Comparison of ENCODE assay signal across 8 mouse cellular contexts in the genomic region with DNA sequence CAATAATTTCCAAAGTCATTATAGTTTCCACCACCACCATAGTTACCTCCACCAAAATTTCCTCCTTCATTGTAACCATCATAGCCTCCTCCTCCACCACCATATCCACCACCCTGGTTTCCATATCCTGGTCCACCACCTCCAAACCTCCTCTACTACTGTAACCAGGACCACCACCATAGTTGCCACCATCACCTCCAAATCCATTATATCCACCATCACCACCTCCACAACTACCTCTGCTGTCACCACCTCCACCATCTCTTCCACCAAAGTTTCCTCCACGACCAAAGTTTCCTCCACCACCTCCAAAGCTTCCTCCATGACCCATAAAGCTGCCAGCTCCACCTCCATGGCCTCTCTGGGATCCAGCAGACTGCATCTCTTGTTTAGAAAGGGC. TPM values are rescaled to one million over a fixed set of nuclear protein-coding genes. Genes with fewer than 3 reads are reported as not detected.
DNase-seq lines count a peak whose midpoint lies in the region; ATAC-seq and TF ChIP-seq lines count a peak whose summit lies in the region.
"Not testable (repeated sequence)": the region's sequence is repeated elsewhere in the genome, so short reads cannot be mapped to it uniquely, and the experiment has no call there.

A gene (minus strand): TSS at position 101 of the 400 bp plus-strand sequence.

- not testable (repeated sequence) for H3K36me3 ChIP-seq in embryonic facial prominence, embryonic 10.5 days (replicated peaks); heart, embryonic 16.5 days (ENCODE audit: control insufficient read depth, insufficient read depth); intestine, embryonic 14.5 days (ENCODE audit: control insufficient read depth, insufficient read depth, low read length); stomach, embryonic 15.5 days

- POLR2A ChIA-PET in Patski (lab: Charles Lee), result not testable (repeated sequence)

- H3K27ac ChIP-seq in embryonic facial prominence, embryonic 10.5 days (replicated peaks); heart, embryonic 16.5 days (ENCODE audit: low read length); intestine, embryonic 14.5 days (ENCODE audit: low read depth); stomach, embryonic 15.5 days: not testable (repeated sequence)

- not testable (repeated sequence) for DNase-seq in Patski (ENCODE audit: low read depth, low spot score); embryonic facial prominence, embryonic 10.5 days (ENCODE audit: low spot score); gastrocnemius, adult 18-20 months (ENCODE audit: low spot score); intestine, embryonic 14.5 days (ENCODE audit: low spot score); left cerebral cortex, postnatal 25 days (ENCODE audit: low spot score in 2 of 2)

- not testable (repeated sequence) for TF ChIP-seq CTCF in Patski (IDR thresholded peaks at IDR 0.05)

- not testable (repeated sequence) for H3K4me3 ChIP-seq in embryonic facial prominence, embryonic 10.5 days; heart, embryonic 16.5 days (ENCODE audit: low read length); intestine, embryonic 14.5 days (ENCODE audit: low read depth, low read length); stomach, embryonic 15.5 days (replicated peaks)

- WGBS in embryonic facial prominence, embryonic 10.5 days, result 27% methylated on average over 1 of the region's 1 CpGs
- 26% methylated on average over 1 of the region's 1 CpGs for WGBS in heart, embryonic 16.5 days
- 29% methylated on average over 1 of the region's 1 CpGs for WGBS in intestine, embryonic 14.5 days
- 25% methylated on average over 1 of the region's 1 CpGs for WGBS in stomach, embryonic 15.5 days

- H3K4me1 ChIP-seq in embryonic facial prominence, embryonic 10.5 days; heart, embryonic 16.5 days (ENCODE audit: control insufficient read depth, insufficient read depth, low read length); intestine, embryonic 14.5 days (replicated peaks; ENCODE audit: control insufficient read depth, insufficient read depth, low read length); stomach, embryonic 15.5 days: not testable (repeated sequence)

- ATAC-seq in Patski; heart, embryonic 16.5 days (replicated peaks; ENCODE audit: extremely low read depth, insufficient read depth, low FRiP score); intestine, embryonic 14.5 days (replicated peaks; ENCODE audit: low FRiP score, low TSS enrichment, low read depth); megakaryocyte-erythroid progenitor cell, adult 5-6 weeks (replicated peaks; ENCODE audit: low FRiP score, low TSS enrichment, poor library complexity, severe bottlenecking); stomach, embryonic 15.5 days (ENCODE audit: insufficient read depth, low FRiP score, low read depth): not testable (repeated sequence)

- H3K27me3 ChIP-seq in Patski, result peaks cover 53% of the 10 kb centered on the region
- H3K27me3 ChIP-seq in embryonic facial prominence, embryonic 10.5 days (replicated peaks; ENCODE audit: low read depth, poor library complexity, severe bottlenecking), result peaks cover 15% of the 10 kb centered on the region; the same call in 1 of the 2 replicates
- not testable (repeated sequence) for H3K27me3 ChIP-seq in heart, embryonic 16.5 days (ENCODE audit: control insufficient read depth, insufficient read depth, low read length); intestine, embryonic 14.5 days (replicated peaks; ENCODE audit: control insufficient read depth, insufficient read depth, low read length); stomach, embryonic 15.5 days (replicated peaks)

- not testable (repeated sequence) for H3K4me2 ChIP-seq in heart, embryonic 16.5 days (ENCODE audit: low read depth, low read length); intestine, embryonic 14.5 days (ENCODE audit: low read length); stomach, embryonic 15.5 days

- intact Hi-C loops in left cerebral cortex, postnatal 25 days (cut with DNase I), result not testable (repeated sequence)

- in situ Hi-C loops in Patski (cut with MboI; ENCODE audit: low pct_unique_long_range_greater_than_20kb), result not testable (repeated sequence)

- not testable (repeated sequence) for H3K9ac ChIP-seq in heart, embryonic 16.5 days (ENCODE audit: low read length); intestine, embryonic 14.5 days (ENCODE audit: low read length); stomach, embryonic 15.5 days

- not testable (repeated sequence) for H3K9me3 ChIP-seq in embryonic facial prominence, embryonic 10.5 days; heart, embryonic 16.5 days (replicated peaks; ENCODE audit: control insufficient read depth, low read length); intestine, embryonic 14.5 days (ENCODE audit: control insufficient read depth, low read length); stomach, embryonic 15.5 days

- CTCF ChIA-PET in Patski (lab: Charles Lee), result not testable (repeated sequence)

RNA-seq across cellular contexts. Expression of the gene that starts here (rescaled TPM):
- 24.5 TPM for polyA plus RNA-seq in Patski (2021)
- polyA plus RNA-seq in embryonic facial prominence, embryonic 10.5 days (2016; fragmentation: Nextera tagmentation; extraction: Ambion mirVana), result 12.4 and 15.7 TPM in 2 replicates
- total RNA-seq in gastrocnemius, adult 18-20 months (2021), result 10 to 100 TPM; 27.7 to 29.2 TPM
- 11.3 and 11.5 TPM in 2 replicates for polyA plus RNA-seq in heart, embryonic 16.5 days (2015; fragmentation: Nextera tagmentation; extraction: Ambion mirVana)
- polyA plus RNA-seq in intestine, embryonic 14.5 days (2014; fragmentation: Nextera tagmentation; extraction: Ambion mirVana), result 10.5 and 11.2 TPM in 2 replicates
- 10 to 100 TPM; 80.2 to 84.3 TPM for total RNA-seq in left cerebral cortex, postnatal 25 days (2021)
- total RNA-seq in megakaryocyte-erythroid progenitor cell, adult 5-6 weeks (2014; fragmentation: Nextera tagmentation), result 21.8 and 22.9 TPM in 2 replicates
- total RNA-seq in megakaryocyte-erythroid progenitor cell, adult 5-6 weeks (2017), result 12.9 and 17.9 TPM in 2 replicates
- polyA plus RNA-seq in stomach, embryonic 15.5 days (2015; fragmentation: Nextera tagmentation; extraction: Ambion mirVana), result 12.3 and 12.4 TPM in 2 replicates
